Mouse (Mus musculus): ENCODE data around the gene Il11. TPM values are rescaled to one million over a fixed set of nuclear protein-coding genes. Genes with fewer than 3 reads are reported as not detected.

The Il11 gene
- polyA plus RNA-seq, 1 experiment: 1.3 TPM

DNA sequence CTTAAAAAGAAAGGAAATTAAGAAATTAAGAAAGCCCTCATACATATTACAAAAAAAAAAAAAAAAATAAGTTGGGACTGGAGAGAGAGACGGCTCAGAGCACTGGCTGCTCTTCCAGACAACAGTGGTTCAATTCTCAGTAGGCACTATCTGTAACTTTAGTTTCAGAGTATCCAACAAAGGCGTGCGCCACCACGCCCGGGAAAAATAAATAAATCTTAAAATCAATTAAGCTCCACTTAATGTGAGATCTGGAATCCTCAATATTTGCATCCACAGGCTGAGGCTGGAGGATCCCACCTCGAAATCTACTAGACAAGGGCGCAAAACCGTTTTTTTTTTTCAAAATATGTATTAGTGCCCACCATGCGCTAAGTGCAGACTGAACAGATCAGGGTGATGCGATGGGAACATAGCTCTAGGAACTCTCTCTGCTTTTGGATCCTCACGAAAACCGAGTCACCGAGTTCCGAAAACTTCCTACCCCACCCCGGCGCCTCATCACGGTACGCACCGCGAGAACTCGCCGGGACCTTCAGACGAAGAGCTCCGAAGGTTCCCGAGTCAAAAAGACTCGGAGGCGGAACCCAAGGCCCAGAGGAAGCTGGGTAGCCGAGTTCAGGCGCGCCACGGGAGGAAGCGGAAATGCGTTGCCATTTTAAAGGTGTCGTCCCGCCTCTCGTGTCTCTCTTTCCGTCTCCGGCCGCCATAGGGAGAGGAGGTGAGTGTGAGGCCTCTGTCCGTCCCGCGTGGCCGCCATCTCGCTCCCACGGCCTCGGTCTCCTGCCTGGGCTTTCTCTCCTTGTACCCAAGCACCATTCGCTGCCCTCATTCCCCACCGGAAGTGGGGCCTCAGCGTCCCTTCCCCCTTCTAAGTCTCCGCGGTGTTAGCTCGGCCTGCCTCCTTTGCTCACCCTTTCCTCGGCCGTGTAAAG lies 9.9 kb upstream of the Il11 start, which contains the start of gene Rpl28:
TSS of gene Rpl28 (plus strand) at position 597 of the 935 bp plus-strand sequence.
- peak; percentile 85 for TF ChIP-seq MAX (IDR thresholded peaks at IDR 0.05)
- no peak for TF ChIP-seq FOSL1 (IDR thresholded peaks at IDR 0.05; ENCODE audit: insufficient read depth, low read length, poor library complexity, severe bottlenecking)
- TF ChIP-seq CEBPB (IDR thresholded peaks at IDR 0.05; ENCODE audit: low read depth): no peak
- TF ChIP-seq USF1 (IDR thresholded peaks at IDR 0.05; ENCODE audit: low read depth): no peak
- no peak for TF ChIP-seq MYOD1 (IDR thresholded peaks at IDR 0.05; ENCODE audit: control insufficient read depth, insufficient read length, low read depth)
- TF ChIP-seq CTCF (IDR thresholded peaks at IDR 0.05; ENCODE audit: control insufficient read depth, insufficient read depth, insufficient read length): no peak
- TF ChIP-seq MYOG (IDR thresholded peaks at IDR 0.05; ENCODE audit: control insufficient read depth, extremely low read depth, insufficient read length): no peak
- Histone ChIP-seq H3K27me3 (ENCODE audit: control insufficient read depth, insufficient read depth, insufficient read length) (no peaks in the 10 kb centered on the region), H3K79me3 (ENCODE audit: low read depth) (peaks cover 20% of the 10 kb centered on the region), H3K79me2 (ENCODE audit: control insufficient read depth, insufficient read depth) (peaks cover 37% of the 10 kb centered on the region), H3K36me3 (ENCODE audit: control insufficient read depth, insufficient read depth) (peaks cover 39% of the 10 kb centered on the region), H3K4me3 (ENCODE audit: insufficient read depth, poor library complexity, severe bottlenecking) (peak within 1 kb of the TSS; percentile 60), H3ac (ENCODE audit: control insufficient read depth, insufficient read length, low read depth) (peak within 1 kb of the TSS; percentile 100)

DNA sequence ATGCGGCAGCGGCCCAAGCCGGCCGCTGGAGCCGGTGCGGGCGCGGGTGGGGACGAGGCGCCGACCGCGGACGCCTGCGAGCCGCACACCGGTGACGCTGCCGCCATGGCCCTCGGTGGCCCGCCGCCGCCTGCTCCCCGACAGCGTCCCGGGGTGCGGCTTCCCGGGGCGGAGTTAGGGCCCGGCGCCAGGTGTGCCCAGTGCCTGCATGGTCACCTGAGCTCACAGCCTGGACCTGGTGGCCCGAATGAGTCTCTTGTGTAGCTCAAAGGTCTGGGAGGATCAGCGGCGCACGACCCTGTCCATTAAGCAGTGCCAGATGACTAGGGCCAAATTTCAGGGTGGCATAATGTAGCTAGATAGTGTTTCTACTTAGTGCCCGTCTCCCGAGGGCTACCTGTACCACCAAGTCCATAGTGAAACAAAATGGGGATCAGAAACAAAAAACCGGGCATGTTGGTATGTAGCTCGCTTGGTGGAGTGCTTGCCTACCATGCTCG lies 6.8 kb upstream of the Il11 start, which contains the start of gene Tmem238:
TSS of gene Tmem238 (minus strand) at position 221 of the 500 bp plus-strand sequence.
- Histone ChIP-seq H3K27me3 (ENCODE audit: control insufficient read depth, insufficient read depth, insufficient read length) (no peaks in the 10 kb centered on the region), H3K79me2 (ENCODE audit: control insufficient read depth, insufficient read depth) (peaks cover 42% of the 10 kb centered on the region), H3K36me3 (ENCODE audit: control insufficient read depth, insufficient read depth) (peaks cover 21% of the 10 kb centered on the region), H3K4me3 (ENCODE audit: insufficient read depth, poor library complexity, severe bottlenecking) (peak within 1 kb of the TSS; percentile 42), H3ac (ENCODE audit: control insufficient read depth, insufficient read length, low read depth) (peak within 1 kb of the TSS; percentile 92), H3K79me3 (ENCODE audit: low read depth) (peaks cover 20% of the 10 kb centered on the region)
- no peak for TF ChIP-seq CTCF (IDR thresholded peaks at IDR 0.05; ENCODE audit: control insufficient read depth, insufficient read depth, insufficient read length)
- no peak for TF ChIP-seq MYOD1 (IDR thresholded peaks at IDR 0.05; ENCODE audit: control insufficient read depth, insufficient read length, low read depth)
- no peak for TF ChIP-seq CEBPB (IDR thresholded peaks at IDR 0.05; ENCODE audit: low read depth)
- TF ChIP-seq FOSL1 (IDR thresholded peaks at IDR 0.05; ENCODE audit: insufficient read depth, low read length, poor library complexity, severe bottlenecking): no peak
- TF ChIP-seq USF1 (IDR thresholded peaks at IDR 0.05; ENCODE audit: low read depth): no peak
- no peak for TF ChIP-seq MYOG (IDR thresholded peaks at IDR 0.05; ENCODE audit: control insufficient read depth, extremely low read depth, insufficient read length)
- no peak for TF ChIP-seq MAX (IDR thresholded peaks at IDR 0.05)

DNA sequence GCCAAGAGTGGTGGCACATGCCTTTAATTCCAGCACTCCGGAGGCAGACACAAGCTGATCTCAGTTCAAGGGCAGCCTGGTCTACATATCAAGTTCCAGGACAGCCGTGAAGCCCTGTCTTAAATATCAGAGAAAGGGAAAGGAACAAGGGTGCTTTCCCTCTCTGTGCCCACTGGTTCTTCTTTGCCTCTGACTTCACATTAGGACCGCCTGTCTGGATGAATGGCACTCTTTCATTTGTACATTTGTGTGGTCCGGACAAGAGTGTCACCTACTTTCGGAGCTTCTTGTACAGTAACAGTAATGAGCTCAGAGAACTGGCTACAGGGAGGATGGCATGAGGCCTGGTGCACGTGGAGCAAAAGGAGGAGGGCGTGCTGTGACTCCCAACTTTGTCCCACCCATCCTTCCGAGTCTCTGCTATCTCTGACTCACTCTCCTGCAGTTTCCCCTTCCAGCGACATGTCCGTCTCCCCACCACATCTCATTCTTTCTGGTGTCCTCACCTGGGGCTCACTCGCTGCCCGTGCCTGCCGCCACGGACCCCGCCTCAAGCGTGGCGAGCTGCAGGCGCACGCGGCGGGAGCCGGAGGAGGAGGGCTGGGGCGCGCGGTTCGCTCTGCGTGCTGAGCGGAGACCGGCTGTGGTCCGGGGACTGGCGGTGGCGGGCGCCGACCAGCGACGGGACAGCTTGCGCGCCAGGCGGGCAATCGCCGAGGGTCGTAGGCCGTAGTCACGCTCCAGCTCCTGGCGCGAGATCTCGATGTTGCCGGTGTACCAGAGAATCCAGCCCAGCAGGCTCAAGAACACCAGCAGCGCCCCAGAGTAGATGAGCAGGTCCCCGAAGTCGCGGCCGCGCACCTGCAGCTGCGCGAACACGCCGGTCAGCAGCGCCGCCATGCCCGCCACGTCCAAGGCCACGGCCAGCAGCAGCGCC lies 6.1 kb upstream of the Il11 start:
- TF ChIP-seq MYOD1 (IDR thresholded peaks at IDR 0.05; ENCODE audit: control insufficient read depth, insufficient read length, low read depth): no peak
- peak; percentile 97 for TF ChIP-seq MAX (IDR thresholded peaks at IDR 0.05)
- no peak for TF ChIP-seq CEBPB (IDR thresholded peaks at IDR 0.05; ENCODE audit: low read depth)
- TF ChIP-seq FOSL1 (IDR thresholded peaks at IDR 0.05; ENCODE audit: insufficient read depth, low read length, poor library complexity, severe bottlenecking): no peak
- peak; percentile 57 for TF ChIP-seq USF1 (IDR thresholded peaks at IDR 0.05; ENCODE audit: low read depth)
- peak; percentile 25 for TF ChIP-seq CTCF (IDR thresholded peaks at IDR 0.05; ENCODE audit: control insufficient read depth, insufficient read depth, insufficient read length)
- no peak for TF ChIP-seq MYOG (IDR thresholded peaks at IDR 0.05; ENCODE audit: control insufficient read depth, extremely low read depth, insufficient read length)
- peak overlapping the region; percentile 42 for H3K4me3 ChIP-seq (ENCODE audit: insufficient read depth, poor library complexity, severe bottlenecking)
- H3ac ChIP-seq (ENCODE audit: control insufficient read depth, insufficient read length, low read depth): peak overlapping the region; percentile 92
- peaks cover 34% of the 10 kb centered on the region for H3K79me2 ChIP-seq (ENCODE audit: control insufficient read depth, insufficient read depth)
- peaks cover 15% of the 10 kb centered on the region for H3K79me3 ChIP-seq (ENCODE audit: low read depth)
- H3K36me3 ChIP-seq (ENCODE audit: control insufficient read depth, insufficient read depth): peaks cover 14% of the 10 kb centered on the region
- H3K27me3 ChIP-seq (ENCODE audit: control insufficient read depth, insufficient read depth, insufficient read length): no peaks in the 10 kb centered on the region

DNA sequence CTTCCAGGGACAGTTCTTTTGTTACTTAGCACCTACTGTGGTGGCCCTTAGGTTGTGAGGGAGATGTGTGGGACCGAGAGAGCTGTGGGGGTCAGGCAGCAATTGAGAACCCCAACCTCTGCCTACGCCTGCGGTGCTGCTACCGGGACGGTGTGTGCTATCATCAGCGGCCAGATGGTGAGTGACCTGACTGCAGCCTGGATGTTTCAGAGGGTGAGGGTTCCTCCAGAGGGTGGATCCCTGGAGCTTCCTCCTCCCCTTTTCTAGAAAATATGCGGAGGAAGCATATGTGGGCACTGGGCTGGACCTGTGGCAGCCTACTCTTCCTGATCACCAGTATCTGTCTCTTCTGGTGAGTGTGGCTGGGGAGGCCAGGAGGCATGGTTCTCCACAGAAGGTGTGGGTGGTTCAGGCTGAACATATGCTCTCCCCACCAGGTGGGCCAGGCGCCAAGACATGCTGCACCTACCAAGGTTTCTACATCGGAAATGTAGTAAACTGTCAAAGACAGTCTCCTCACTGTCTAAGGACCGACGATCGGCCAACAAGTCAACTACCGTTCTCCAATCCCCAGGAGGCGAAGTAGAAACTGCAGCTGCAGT lies 1.1 kb upstream of the Il11 start:
- H3K79me3 ChIP-seq (ENCODE audit: low read depth): peaks cover 8% of the 10 kb centered on the region
- H3ac ChIP-seq (ENCODE audit: control insufficient read depth, insufficient read length, low read depth): no peak overlapping the region
- no peak overlapping the region for H3K4me3 ChIP-seq (ENCODE audit: insufficient read depth, poor library complexity, severe bottlenecking)
- peaks cover 9% of the 10 kb centered on the region for H3K36me3 ChIP-seq (ENCODE audit: control insufficient read depth, insufficient read depth)
- TF ChIP-seq CTCF (IDR thresholded peaks at IDR 0.05; ENCODE audit: control insufficient read depth, insufficient read depth, insufficient read length) (no peak), CEBPB (IDR thresholded peaks at IDR 0.05; ENCODE audit: low read depth) (no peak), MYOD1 (IDR thresholded peaks at IDR 0.05; ENCODE audit: control insufficient read depth, insufficient read length, low read depth) (no peak)
- no peaks in the 10 kb centered on the region for H3K27me3 ChIP-seq (ENCODE audit: control insufficient read depth, insufficient read depth, insufficient read length)
- H3K79me2 ChIP-seq (ENCODE audit: control insufficient read depth, insufficient read depth): peaks cover 24% of the 10 kb centered on the region

DNA sequence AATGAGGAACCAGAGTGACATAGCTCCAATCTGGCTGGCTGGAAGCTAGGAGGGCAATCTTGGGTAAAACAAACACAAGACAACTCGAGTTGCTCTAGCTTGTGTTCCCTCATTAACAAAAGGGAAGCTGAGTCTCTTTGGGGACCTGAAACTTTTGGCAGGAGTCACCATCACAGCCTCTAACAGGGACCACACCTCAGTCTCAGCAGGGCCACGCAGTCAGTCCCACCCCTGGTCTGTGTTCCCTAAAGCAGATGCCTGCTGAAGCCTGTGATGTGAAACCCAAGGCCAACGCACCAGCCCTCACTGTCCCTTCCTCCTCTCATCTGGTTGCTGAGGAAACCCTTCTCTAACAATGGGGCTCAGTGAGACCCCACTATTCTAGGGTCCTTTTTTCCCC lies 529 bp downstream of the Il11 start:
- H3K27me3 ChIP-seq (ENCODE audit: control insufficient read depth, insufficient read depth, insufficient read length): no peaks in the 10 kb centered on the region
- no peak overlapping the region for H3ac ChIP-seq (ENCODE audit: control insufficient read depth, insufficient read length, low read depth)
- H3K36me3 ChIP-seq (ENCODE audit: control insufficient read depth, insufficient read depth): peaks cover 9% of the 10 kb centered on the region
- H3K79me3 ChIP-seq (ENCODE audit: low read depth): peaks cover 2% of the 10 kb centered on the region
- TF ChIP-seq MAX (IDR thresholded peaks at IDR 0.05) (no peak), FOSL1 (IDR thresholded peaks at IDR 0.05; ENCODE audit: insufficient read depth, low read length, poor library complexity, severe bottlenecking) (no peak), MYOD1 (IDR thresholded peaks at IDR 0.05; ENCODE audit: control insufficient read depth, insufficient read length, low read depth) (no peak), MYOG (IDR thresholded peaks at IDR 0.05; ENCODE audit: control insufficient read depth, extremely low read depth, insufficient read length) (no peak)
- peaks cover 10% of the 10 kb centered on the region for H3K79me2 ChIP-seq (ENCODE audit: control insufficient read depth, insufficient read depth)
- no peak overlapping the region for H3K4me3 ChIP-seq (ENCODE audit: insufficient read depth, poor library complexity, severe bottlenecking)

Measured in C2C12 (cell line).